Mouse (Mus musculus) kidney, embryonic 16.5 days (tissue): ENCODE measurements around the gene Gm9913. TPM values are rescaled to one million over a fixed set of nuclear protein-coding genes. Genes with fewer than 3 reads are reported as not detected.

Source experiments
- ATAC-seq: fragments of 200-750 bp; cut with Nextera tagmentation; 2 replicates; pipeline ENCODE4 v1.8.0; 2017; ENCODE audit warnings: moderate TSS enrichment; ENCODE audit not compliant: low FRiP score, low TSS enrichment
- H3K27ac ChIP-seq: fragments of 300-500 bp; sonication (generic); 2 replicates; pipeline ENCODE4 v1.5.1; 2014; ENCODE audit warnings: low read length
- H3K27me3 ChIP-seq: fragments of 300-500 bp; sonication (generic); 2 replicates; pipeline ENCODE4 v1.6.1; 2014; ENCODE audit warnings: low read length, control low read depth, mixed read lengths; ENCODE audit not compliant: insufficient read depth
- H3K36me3 ChIP-seq: fragments of 300-500 bp; sonication (generic); 2 replicates; pipeline ENCODE4 v1.6.1; 2014; ENCODE audit warnings: low read length, control low read depth, mixed read lengths; ENCODE audit not compliant: insufficient read depth
- H3K4me1 ChIP-seq: fragments of 300-500 bp; sonication (generic); 2 replicates; pipeline ENCODE4 v1.6.1; 2014; ENCODE audit warnings: low read length, control low read depth, mixed read lengths; ENCODE audit not compliant: insufficient read depth
- H3K4me2 ChIP-seq: fragments of 300-500 bp; sonication (generic); replicated peaks from 2 replicates; pipeline ENCODE4 v1.6.1; 2014; ENCODE audit warnings: low read depth, low read length
- H3K4me3 ChIP-seq: fragments of 300-500 bp; sonication (generic); 2 replicates; pipeline ENCODE4 v1.5.1; 2014; ENCODE audit warnings: mild to moderate bottlenecking, low read length
- H3K9ac ChIP-seq: fragments of 300-500 bp; sonication (generic); replicated peaks from 2 replicates; pipeline ENCODE4 v1.6.1; 2014; ENCODE audit warnings: low read length
- H3K9me3 ChIP-seq: fragments of 300-500 bp; sonication (generic); 2 replicates; pipeline ENCODE4 v1.6.1; 2016; ENCODE audit warnings: low read length, control low read depth
- WGBS: fragments of 180-500 bp; shearing (Covaris S2); extraction: QIAGEN DNeasy Blood & Tissue Kit; methylation state at CpG from one replicate; pipeline ENCODE4 v1.1.7; 2014; 5-methylcytosine and 5-hydroxymethylcytosine counted together
- polyA plus RNA-seq: library from polyadenylated mRNA; unstranded; fragments of >200 nt; fragmentation: Nextera tagmentation; extraction: Ambion mirVana; gene quantifications from 2 replicates; pipeline ENCODE4 v1.2.1, GENCODE M21; 2015

The Gm9913 gene
- polyA plus RNA-seq, 1 experiment from 2014 or later, result 0.22 TPM

DNA sequence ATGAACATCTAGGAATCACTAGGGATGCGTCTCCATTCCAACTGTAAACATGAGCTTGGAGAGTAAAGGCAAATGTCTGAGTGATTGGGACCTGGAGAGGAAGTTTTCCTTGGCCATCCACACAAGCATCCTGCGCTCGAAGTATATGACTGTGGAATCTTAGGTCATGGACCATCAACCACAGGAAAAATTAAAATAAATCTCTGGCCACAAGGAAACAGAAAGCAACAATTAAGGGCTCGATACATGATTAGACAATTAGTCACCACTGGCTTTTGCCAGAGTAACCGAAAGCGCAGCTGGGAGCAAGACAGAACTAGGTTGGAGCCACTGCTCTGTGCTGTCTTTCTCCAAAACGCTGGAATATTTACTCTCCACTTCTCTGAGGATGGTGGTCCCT, 35.7 kb downstream of the Gm9913 start:
- Histone ChIP-seq H3K27me3 (no peaks in the 10 kb centered on the region), H3K9ac (no peak overlapping the region), H3K4me3 (no peak overlapping the region), H3K27ac (no peak overlapping the region), H3K4me2 (no peak overlapping the region), H3K9me3 (no peaks in the 10 kb centered on the region), H3K4me1 (no peaks in the 10 kb centered on the region), H3K36me3 (no peaks in the 10 kb centered on the region)
- ATAC-seq, result no peak
- WGBS, result 64% methylated on average over 7 of the region's 7 CpGs

DNA sequence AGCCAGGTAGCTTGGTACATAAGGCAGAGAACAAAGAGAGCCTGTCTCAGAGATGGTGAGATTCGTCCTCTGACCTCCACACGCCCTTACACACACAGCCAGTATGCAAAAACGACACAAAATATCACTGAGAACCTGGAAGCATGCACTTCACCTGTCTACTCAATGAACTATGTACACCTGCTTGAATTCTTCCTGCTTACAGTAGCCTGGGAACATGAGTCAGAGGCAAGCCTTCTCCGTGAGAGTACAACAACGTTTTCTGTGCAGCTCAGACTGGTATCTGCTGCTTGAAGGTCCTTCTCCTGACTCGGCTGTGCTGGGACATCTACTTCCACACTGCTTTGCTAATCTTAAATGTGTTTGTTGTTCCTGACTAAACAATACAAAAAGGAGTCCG, 36.6 kb downstream of the Gm9913 start:
- ATAC-seq, result no peak
- WGBS, result 80% methylated on average over 7 of the region's 7 CpGs
- no peak overlapping the region for H3K4me3 ChIP-seq

DNA sequence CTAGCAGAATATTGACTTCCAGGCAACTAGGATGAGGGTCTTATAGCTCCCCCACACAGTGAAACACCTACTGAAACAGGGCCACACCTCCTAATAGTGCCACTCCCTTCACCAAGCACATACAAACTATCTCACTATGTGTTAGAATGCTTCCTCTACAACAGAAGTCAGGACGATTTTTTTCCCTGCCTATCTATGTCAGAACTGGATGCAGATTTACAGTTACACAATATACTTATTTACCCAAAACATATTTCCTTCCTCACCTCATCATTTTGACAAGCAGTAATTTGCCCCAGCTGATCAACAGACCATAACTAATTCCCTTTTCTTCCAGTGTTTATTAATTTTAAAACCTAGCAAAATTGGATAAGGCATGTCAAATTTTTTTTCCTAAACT, 38.8 kb downstream of the Gm9913 start:
- H3K4me2 ChIP-seq, result no peak overlapping the region
- H3K4me1 ChIP-seq, result no peaks in the 10 kb centered on the region
- no peaks in the 10 kb centered on the region for H3K27me3 ChIP-seq
- no peak for ATAC-seq
- H3K9me3 ChIP-seq, result no peaks in the 10 kb centered on the region
- H3K27ac ChIP-seq, result no peak overlapping the region
- H3K9ac ChIP-seq, result no peak overlapping the region
- no peak overlapping the region for H3K4me3 ChIP-seq
- no peaks in the 10 kb centered on the region for H3K36me3 ChIP-seq
- 48% methylated on average over 1 of the region's 1 CpGs for WGBS

More for the DNA sequence above, 36.6 kb downstream of the Gm9913 start:
- Histone ChIP-seq H3K9me3 (no peaks in the 10 kb centered on the region), H3K36me3 (no peaks in the 10 kb centered on the region), H3K27ac (no peak overlapping the region), H3K9ac (no peak overlapping the region), H3K27me3 (no peaks in the 10 kb centered on the region), H3K4me2 (no peak overlapping the region), H3K4me1 (no peaks in the 10 kb centered on the region)

GRCm38 (mm10) chr2:125544986-125545385, 40.1 kb downstream of the Gm9913 start:
- 55% methylated on average over 3 of the region's 3 CpGs for WGBS
- Histone ChIP-seq H3K9me3 (no peaks in the 10 kb centered on the region), H3K36me3 (no peaks in the 10 kb centered on the region), H3K4me1 (no peaks in the 10 kb centered on the region), H3K4me2 (no peak overlapping the region), H3K27me3 (no peaks in the 10 kb centered on the region), H3K4me3 (no peak overlapping the region), H3K9ac (no peak overlapping the region), H3K27ac (no peak overlapping the region)
- no peak for ATAC-seq

- 73% methylated on average over 1 of the region's 1 CpGs for WGBS
- no peaks in the 10 kb centered on the region for H3K36me3 ChIP-seq
- H3K4me1 ChIP-seq, result no peaks in the 10 kb centered on the region
- no peaks in the 10 kb centered on the region for H3K27me3 ChIP-seq
- no peak overlapping the region for H3K4me2 ChIP-seq
- H3K27ac ChIP-seq, result no peak overlapping the region
- ATAC-seq, result no peak
- H3K9me3 ChIP-seq, result no peaks in the 10 kb centered on the region
- H3K9ac ChIP-seq, result no peak overlapping the region
- no peak overlapping the region for H3K4me3 ChIP-seq
Observed at GRCm38 (mm10) chr2:125548806-125549578, 44.1 kb downstream of the Gm9913 start.

GRCm38 (mm10) chr2:125555830-125556229, 50.9 kb downstream of the Gm9913 start:
- ATAC-seq, result no peak
- Histone ChIP-seq H3K36me3 (no peaks in the 10 kb centered on the region), H3K9me3 (no peaks in the 10 kb centered on the region), H3K4me1 (no peaks in the 10 kb centered on the region), H3K4me3 (no peak overlapping the region), H3K9ac (no peak overlapping the region), H3K27me3 (no peaks in the 10 kb centered on the region), H3K27ac (no peak overlapping the region), H3K4me2 (no peak overlapping the region)
- WGBS, result 67% methylated on average over 6 of the region's 6 CpGs

Other genes with a start within 250 kb of the Gm9913 start
- 15.2 and 15.5 TPM in 2 replicates for gene Fbn1, start 2.9 kb downstream of the Gm9913 start, polyA plus RNA-seq
- 7.4 and 8.9 TPM in 2 replicates for gene Cep152, start 120.0 kb downstream of the Gm9913 start, polyA plus RNA-seq
- 91.8 and 99.5 TPM in 2 replicates for gene Eid1, start 168.0 kb downstream of the Gm9913 start, polyA plus RNA-seq
- gene Shc4, start 219.1 kb downstream of the Gm9913 start, polyA plus RNA-seq, result 1.1 and 1.6 TPM in 2 replicates